Mouse (Mus musculus) intestine, embryonic 15.5 days (tissue): Measurements from ENCODE around the gene Gm527. TPM values are rescaled to one million over a fixed set of nuclear protein-coding genes. Genes with fewer than 3 reads are reported as not detected.
A peak's percentile ranks its signal among the peaks of the same experiment; 100 is the strongest.

Experiments
- ATAC-seq: fragments of 200-750 bp; cut with Nextera tagmentation; 2 replicates; pipeline ENCODE4 v1.8.0; 2017; ENCODE audit warnings: moderate TSS enrichment, moderate library complexity
- H3K27ac ChIP-seq: fragments of 300-500 bp; sonication (generic); 2 replicates; pipeline ENCODE4 v1.5.1; 2015; ENCODE audit warnings: mild to moderate bottlenecking, inconsistent platforms
- H3K27me3 ChIP-seq: fragments of 300-500 bp; sonication (generic); replicated peaks from 2 replicates; pipeline ENCODE4 v1.6.1; 2015; ENCODE audit warnings: inconsistent platforms
- H3K36me3 ChIP-seq: fragments of 300-500 bp; sonication (generic); 2 replicates; pipeline ENCODE4 v1.6.1; 2015; ENCODE audit warnings: inconsistent platforms
- H3K4me1 ChIP-seq: fragments of 300-500 bp; sonication (generic); replicated peaks from 2 replicates; pipeline ENCODE4 v1.6.1; 2015; ENCODE audit warnings: inconsistent platforms
- H3K4me2 ChIP-seq: fragments of 300-500 bp; sonication (generic); replicated peaks from 2 replicates; pipeline ENCODE4 v1.6.1; 2015; ENCODE audit warnings: mild to moderate bottlenecking, inconsistent platforms
- H3K4me3 ChIP-seq: fragments of 300-500 bp; sonication (generic); replicated peaks from 2 replicates; pipeline ENCODE4 v1.5.1; 2015; ENCODE audit warnings: inconsistent platforms
- H3K9ac ChIP-seq: fragments of 300-500 bp; sonication (generic); 2 replicates; pipeline ENCODE4 v1.6.1; 2015; ENCODE audit warnings: inconsistent platforms
- H3K9me3 ChIP-seq: fragments of 300-500 bp; sonication (generic); 2 replicates; pipeline ENCODE4 v1.6.1; 2016; ENCODE audit warnings: inconsistent platforms
- WGBS: fragments of 180-500 bp; shearing (Covaris S2); methylation state at CpG from one replicate; pipeline ENCODE4 v1.1.7; 2015; 5-methylcytosine and 5-hydroxymethylcytosine counted together
- polyA plus RNA-seq: library from polyadenylated mRNA; unstranded; fragments of >200 nt; fragmentation: Nextera tagmentation; extraction: Ambion mirVana; gene quantifications from 2 replicates; pipeline ENCODE4 v1.2.1, GENCODE M21; 2015

Gene Gm527
- polyA plus RNA-seq, 1 experiment from 2014 or later, result 3.3 TPM

GRCm38 (mm10) chr12:64966652-64967435 is 49.1 kb downstream of the Gm527 start:
- peaks cover under 1% of the 10 kb centered on the region; the same call in 1 of the 2 replicates for H3K4me1 ChIP-seq
- H3K36me3 ChIP-seq, result no peaks in the 10 kb centered on the region
- no peak for ATAC-seq
- H3K9me3 ChIP-seq, result no peaks in the 10 kb centered on the region
- 2% methylated on average over 19 of the region's 19 CpGs for WGBS
- peak overlapping the region; percentile 80 for H3K9ac ChIP-seq
- peak overlapping the region; percentile 79; the same call in 1 of the 2 replicates for H3K27ac ChIP-seq
- peak overlapping the region; percentile 74 for H3K4me3 ChIP-seq
- H3K27me3 ChIP-seq, result no peaks in the 10 kb centered on the region
- peak overlapping the region; percentile 86 for H3K4me2 ChIP-seq

GRCm38 (mm10) chr12:64967470-64967869 is 49.8 kb downstream of the Gm527 start:
- Histone ChIP-seq H3K36me3 (no peaks in the 10 kb centered on the region), H3K9ac (peak overlapping the region; percentile 80), H3K4me2 (peak overlapping the region; percentile 86), H3K27me3 (no peaks in the 10 kb centered on the region), H3K4me1 (peaks cover 5% of the 10 kb centered on the region; the same call in 1 of the 2 replicates), H3K27ac (no peak overlapping the region), H3K9me3 (no peaks in the 10 kb centered on the region), H3K4me3 (peak overlapping the region; percentile 74)
- no peak for ATAC-seq
- whole genome bisulfite sequencing, result under 1% methylated on average over 9 of the region's 9 CpGs

- H3K27ac ChIP-seq, result no peak overlapping the region
- peak overlapping the region; percentile 80 for H3K9ac ChIP-seq
- no peak for ATAC-seq
- no peaks in the 10 kb centered on the region for H3K9me3 ChIP-seq
- 1% methylated on average over 2 of the region's 2 CpGs for WGBS
- H3K4me2 ChIP-seq, result peak overlapping the region; percentile 86
- peaks cover 5% of the 10 kb centered on the region; the same call in 1 of the 2 replicates for H3K4me1 ChIP-seq
- H3K4me3 ChIP-seq, result peak overlapping the region; percentile 74
- H3K36me3 ChIP-seq, result no peaks in the 10 kb centered on the region
- H3K27me3 ChIP-seq, result no peaks in the 10 kb centered on the region
These were observed 50.4 kb downstream of the Gm527 start for GRCm38 (mm10) chr12:64968067-64968466.

GRCm38 (mm10) chr12:64971399-64971798 is 53.7 kb downstream of the Gm527 start:
- no peaks in the 10 kb centered on the region for H3K27me3 ChIP-seq
- H3K4me3 ChIP-seq, result no peak overlapping the region
- H3K36me3 ChIP-seq, result no peaks in the 10 kb centered on the region
- no peaks in the 10 kb centered on the region for H3K9me3 ChIP-seq
- H3K9ac ChIP-seq, result no peak overlapping the region
- no peak for ATAC-seq
- H3K4me2 ChIP-seq, result no peak overlapping the region
- H3K4me1 ChIP-seq, result peaks cover 5% of the 10 kb centered on the region; the same call in 1 of the 2 replicates
- no peak overlapping the region for H3K27ac ChIP-seq

GRCm38 (mm10) chr12:64972063-64972462 is 54.4 kb downstream of the Gm527 start:
- Histone ChIP-seq H3K27ac (no peak overlapping the region), H3K9me3 (no peaks in the 10 kb centered on the region), H3K27me3 (no peaks in the 10 kb centered on the region), H3K4me1 (peaks cover 5% of the 10 kb centered on the region; the same call in 1 of the 2 replicates), H3K4me3 (no peak overlapping the region), H3K9ac (no peak overlapping the region), H3K36me3 (no peaks in the 10 kb centered on the region), H3K4me2 (no peak overlapping the region; the same call in 1 of the 2 replicates)
- WGBS, result 68% methylated on average over 6 of the region's 6 CpGs
- no peak for ATAC-seq

Other genes with a start within 250 kb of the Gm527 start
- gene Klhl28, start 47.6 kb downstream of the Gm527 start, polyA plus RNA-seq, result 10.0 and 10.7 TPM in 2 replicates
- 23.8 and 28.0 TPM in 2 replicates for gene Togaram1, start 47.9 kb downstream of the Gm527 start, polyA plus RNA-seq
- 40.4 and 48.1 TPM in 2 replicates for gene Prpf39, start 118.4 kb downstream of the Gm527 start, polyA plus RNA-seq
- gene Fkbp3, start 156.1 kb downstream of the Gm527 start, polyA plus RNA-seq, result 340 and 409 TPM in 2 replicates
- gene Fancm, start 157.7 kb downstream of the Gm527 start, polyA plus RNA-seq, result 6.7 and 8.2 TPM in 2 replicates